In genomic region chr5:134183162-134183561, GRCm38 (mm10) we compare ENCODE assay signal across 8 mouse cellular contexts. TPM values are rescaled to one million over a fixed set of nuclear protein-coding genes. Genes with fewer than 3 reads are reported as not detected.
DNase-seq lines count a peak whose midpoint lies in the region; ATAC-seq lines count a peak whose summit lies in the region.

No protein-coding gene starts in this region.

- peaks cover 18% of the 10 kb centered on the region for H3K4me1 ChIP-seq in kidney, embryonic 16.5 days (ENCODE audit: insufficient read depth, low read length)
- peaks cover 15% of the 10 kb centered on the region for H3K4me1 ChIP-seq in hindbrain, embryonic 14.5 days (replicated peaks; ENCODE audit: control insufficient read depth, insufficient read depth, low read length)
- H3K4me1 ChIP-seq in midbrain, embryonic 16.5 days (ENCODE audit: control insufficient read depth, insufficient read depth, low read length) = peaks cover 14% of the 10 kb centered on the region

- no peak for ATAC-seq in kidney, embryonic 16.5 days (ENCODE audit: low FRiP score, low TSS enrichment)
- ATAC-seq in hindbrain, embryonic 14.5 days (ENCODE audit: low FRiP score) = no peak
- ATAC-seq in midbrain, embryonic 16.5 days = no peak

- H3K4me2 ChIP-seq in kidney, embryonic 16.5 days (replicated peaks; ENCODE audit: low read depth, low read length) = peak overlapping the region; percentile 84
- peak overlapping the region; percentile 59 for H3K4me2 ChIP-seq in hindbrain, embryonic 14.5 days (replicated peaks)
- H3K4me2 ChIP-seq in midbrain, embryonic 16.5 days (ENCODE audit: low read length) = peak overlapping the region; percentile 82

- H3K4me3 ChIP-seq in kidney, embryonic 16.5 days (ENCODE audit: low read length) = peak overlapping the region; percentile 76
- H3K4me3 ChIP-seq in hindbrain, embryonic 14.5 days (replicated peaks; ENCODE audit: low read length) = peak overlapping the region; percentile 59
- H3K4me3 ChIP-seq in midbrain, embryonic 16.5 days (ENCODE audit: low read depth, low read length) = peak overlapping the region; percentile 76

- H3K27me3 ChIP-seq in kidney, embryonic 16.5 days (ENCODE audit: insufficient read depth, low read length) = no peaks in the 10 kb centered on the region
- H3K27me3 ChIP-seq in hindbrain, embryonic 14.5 days (ENCODE audit: control insufficient read depth, insufficient read depth, low read length) = no peaks in the 10 kb centered on the region
- no peaks in the 10 kb centered on the region for H3K27me3 ChIP-seq in midbrain, embryonic 16.5 days (ENCODE audit: control insufficient read depth, insufficient read depth, low read depth, low read length)

- no peak for DNase-seq in kidney, postnatal 36 days
- peak; percentile 36 for DNase-seq in c-Kit-positive CD71-positive TER-119-positive erythroid progenitor cells, embryonic 14.5 days (ENCODE audit: low spot score)
- no peak for DNase-seq in hindbrain, embryonic 14.5 days (ENCODE audit: low spot score)
- no peak for DNase-seq in spleen, postnatal 14 days (ENCODE audit: low spot score in 2 of 2)
- DNase-seq in gastrocnemius, postnatal 4 days (ENCODE audit: low spot score in 2 of 2) = no peak
- no peak for DNase-seq in right cerebral cortex, postnatal 36 days (ENCODE audit: low spot score in 2 of 2)

- peak overlapping the region; percentile 91 for H3K9ac ChIP-seq in kidney, embryonic 16.5 days (replicated peaks; ENCODE audit: low read length)
- peak overlapping the region; percentile 73 for H3K9ac ChIP-seq in hindbrain, embryonic 14.5 days
- H3K9ac ChIP-seq in midbrain, embryonic 16.5 days (ENCODE audit: low read depth, low read length) = peak overlapping the region; percentile 84

- WGBS in kidney, embryonic 16.5 days = 48% methylated on average over 7 of the region's 7 CpGs
- WGBS in hindbrain, embryonic 14.5 days = 59% methylated on average over 7 of the region's 7 CpGs
- WGBS in midbrain, embryonic 16.5 days = 58% methylated on average over 7 of the region's 7 CpGs

- H3K9me3 ChIP-seq in kidney, embryonic 16.5 days (ENCODE audit: low read length) = 0 out of 2 replicates have a peak, but pooled peaks cover 3% of the 10 kb centered on the region
- H3K9me3 ChIP-seq in hindbrain, embryonic 14.5 days (ENCODE audit: control insufficient read depth, low read length) = no peaks in the 10 kb centered on the region
- no peaks in the 10 kb centered on the region for H3K9me3 ChIP-seq in midbrain, embryonic 16.5 days (replicated peaks; ENCODE audit: control insufficient read depth, low read length, poor library complexity, severe bottlenecking)

- peak overlapping the region; percentile 98 for H3K27ac ChIP-seq in kidney, embryonic 16.5 days (ENCODE audit: low read length)
- peak overlapping the region; percentile 96 for H3K27ac ChIP-seq in hindbrain, embryonic 14.5 days
- peak overlapping the region; percentile 97 for H3K27ac ChIP-seq in midbrain, embryonic 16.5 days (ENCODE audit: low read length)

- no peaks in the 10 kb centered on the region for H3K36me3 ChIP-seq in kidney, embryonic 16.5 days (ENCODE audit: insufficient read depth, low read length)
- H3K36me3 ChIP-seq in hindbrain, embryonic 14.5 days (replicated peaks; ENCODE audit: control insufficient read depth, insufficient read depth) = no peaks in the 10 kb centered on the region
- no peaks in the 10 kb centered on the region for H3K36me3 ChIP-seq in midbrain, embryonic 16.5 days (ENCODE audit: control insufficient read depth, insufficient read depth, low read length)

RNA-seq across cellular contexts. Expression of gene Gtf2ird2, which starts 0.7 kb away (rescaled TPM):
- polyA plus RNA-seq in kidney, embryonic 16.5 days (2015; fragmentation: Nextera tagmentation; extraction: Ambion mirVana) = 10.4 and 11.0 TPM in 2 replicates
- 11.6 and 13.5 TPM in 2 replicates for polyA plus RNA-seq in hindbrain, embryonic 14.5 days (2014; fragmentation: Nextera tagmentation; extraction: Ambion mirVana)
- 15.0 and 15.2 TPM in 2 replicates for polyA plus RNA-seq in midbrain, embryonic 16.5 days (2015; fragmentation: Nextera tagmentation; extraction: Ambion mirVana)
- total RNA-seq in gastrocnemius, postnatal 4 days (2021) = 10 to 100 TPM in 1 of 2 experiments, 1 to 10 TPM in 1; 9.8 to 10.3 TPM

RNA-seq across cellular contexts. Expression of gene Rcc1l, which starts 6.6 kb away (rescaled TPM):
- polyA plus RNA-seq in kidney, embryonic 16.5 days (2015; fragmentation: Nextera tagmentation; extraction: Ambion mirVana) = 34.9 and 36.3 TPM in 2 replicates
- 16.6 and 17.5 TPM in 2 replicates for polyA plus RNA-seq in hindbrain, embryonic 14.5 days (2014; fragmentation: Nextera tagmentation; extraction: Ambion mirVana)
- 19.1 and 20.9 TPM in 2 replicates for polyA plus RNA-seq in midbrain, embryonic 16.5 days (2015; fragmentation: Nextera tagmentation; extraction: Ambion mirVana)
- 10 to 100 TPM; 18.7 to 23.8 TPM for total RNA-seq in gastrocnemius, postnatal 4 days (2021)

RNA-seq across cellular contexts. Expression of gene Ncf1, which starts 46.3 kb away (rescaled TPM):
- polyA plus RNA-seq in kidney, embryonic 16.5 days (2015; fragmentation: Nextera tagmentation; extraction: Ambion mirVana) = 2.5 and 4.2 TPM in 2 replicates
- 2.3 and 2.6 TPM in 2 replicates for polyA plus RNA-seq in hindbrain, embryonic 14.5 days (2014; fragmentation: Nextera tagmentation; extraction: Ambion mirVana)
- 2.5 and 2.7 TPM in 2 replicates for polyA plus RNA-seq in midbrain, embryonic 16.5 days (2015; fragmentation: Nextera tagmentation; extraction: Ambion mirVana)
- total RNA-seq in gastrocnemius, postnatal 4 days (2021) = 1 to 10 TPM; 6.4 to 7.7 TPM
